In genomic region chr11:102216886-102217240, GRCm38 (mm10) we compare ENCODE assay signal across 8 mouse cellular contexts. TPM values are rescaled to one million over a fixed set of nuclear protein-coding genes. Genes with fewer than 3 reads are reported as not detected.
DNase-seq lines count a peak whose midpoint lies in the region; ATAC-seq and TF ChIP-seq lines count a peak whose summit lies in the region.

No protein-coding gene starts in this region.

- H3K4me3 ChIP-seq in midbrain, embryonic 14.5 days (replicated peaks; ENCODE audit: low read depth, low read length) = no peak overlapping the region
- H3K4me3 ChIP-seq in midbrain, postnatal 0 days (ENCODE audit: low read depth, low read length) = no peak overlapping the region
- peak overlapping the region; percentile 51 for H3K4me3 ChIP-seq in intestine, embryonic 15.5 days (replicated peaks)
- peak overlapping the region; percentile 47 for H3K4me3 ChIP-seq in stomach, embryonic 14.5 days (ENCODE audit: low read depth, low read length)
- no peak overlapping the region for H3K4me3 ChIP-seq in hindbrain, embryonic 14.5 days (replicated peaks; ENCODE audit: low read length)

- DNase-seq in heart, adult 11 months = peak; percentile 94
- no peak for DNase-seq in heart, postnatal 25 days (ENCODE audit: low spot score)
- DNase-seq in midbrain, embryonic 14.5 days = no peak
- DNase-seq in midbrain, postnatal 0 days (ENCODE audit: low spot score) = no peak
- no peak for DNase-seq in hindbrain, embryonic 14.5 days (ENCODE audit: low spot score)
- no peak for DNase-seq in urinary bladder, postnatal 25 days (ENCODE audit: low spot score)

- H3K36me3 ChIP-seq in midbrain, embryonic 14.5 days (ENCODE audit: control insufficient read depth, insufficient read depth, low read length) = peaks cover 31% of the 10 kb centered on the region
- peaks cover 12% of the 10 kb centered on the region for H3K36me3 ChIP-seq in midbrain, postnatal 0 days (ENCODE audit: insufficient read depth, low read length)
- H3K36me3 ChIP-seq in intestine, embryonic 15.5 days = no peaks in the 10 kb centered on the region
- H3K36me3 ChIP-seq in stomach, embryonic 14.5 days (ENCODE audit: control insufficient read depth, insufficient read depth, low read length) = no peaks in the 10 kb centered on the region
- peaks cover 20% of the 10 kb centered on the region for H3K36me3 ChIP-seq in hindbrain, embryonic 14.5 days (replicated peaks; ENCODE audit: control insufficient read depth, insufficient read depth)

- peaks cover 48% of the 10 kb centered on the region for H3K4me1 ChIP-seq in midbrain, embryonic 14.5 days (ENCODE audit: control insufficient read depth, insufficient read depth, low read length)
- H3K4me1 ChIP-seq in midbrain, postnatal 0 days (ENCODE audit: insufficient read depth, low read length) = peaks cover 28% of the 10 kb centered on the region; the same call in 1 of the 2 replicates
- H3K4me1 ChIP-seq in intestine, embryonic 15.5 days (replicated peaks) = peaks cover 80% of the 10 kb centered on the region
- peaks cover 76% of the 10 kb centered on the region for H3K4me1 ChIP-seq in stomach, embryonic 14.5 days (ENCODE audit: control insufficient read depth, insufficient read depth, low read length)
- peaks cover 41% of the 10 kb centered on the region for H3K4me1 ChIP-seq in hindbrain, embryonic 14.5 days (replicated peaks; ENCODE audit: control insufficient read depth, insufficient read depth, low read length)

- no peak for TF ChIP-seq CTCF in midbrain, postnatal 0 days (IDR thresholded peaks at IDR 0.05)

- no peak overlapping the region for H3K4me2 ChIP-seq in midbrain, embryonic 14.5 days (ENCODE audit: low read length)
- H3K4me2 ChIP-seq in midbrain, postnatal 0 days (ENCODE audit: low read depth, low read length, poor library complexity, severe bottlenecking) = no peak overlapping the region; the same call in 1 of the 2 replicates
- peak overlapping the region; percentile 95 for H3K4me2 ChIP-seq in intestine, embryonic 15.5 days (replicated peaks)
- H3K4me2 ChIP-seq in stomach, embryonic 14.5 days (replicated peaks; ENCODE audit: low read depth, low read length) = peak overlapping the region; percentile 97
- H3K4me2 ChIP-seq in hindbrain, embryonic 14.5 days (replicated peaks) = no peak overlapping the region

- ATAC-seq in midbrain, embryonic 14.5 days (ENCODE audit: low FRiP score, low TSS enrichment) = no peak
- no peak for ATAC-seq in midbrain, postnatal 0 days (ENCODE audit: low FRiP score)
- ATAC-seq in intestine, embryonic 15.5 days = no peak; the same call in 1 of the 2 replicates
- peak; percentile 4; the same call in 1 of the 2 replicates for ATAC-seq in stomach, embryonic 14.5 days (ENCODE audit: insufficient number of reproducible peaks, insufficient read depth, low FRiP score, low read depth)
- ATAC-seq in hindbrain, embryonic 14.5 days (ENCODE audit: low FRiP score) = no peak

- H3K27me3 ChIP-seq in midbrain, embryonic 14.5 days (ENCODE audit: control insufficient read depth, insufficient read depth, low read length) = no peaks in the 10 kb centered on the region
- no peaks in the 10 kb centered on the region for H3K27me3 ChIP-seq in midbrain, postnatal 0 days (ENCODE audit: insufficient read depth, low read length)
- H3K27me3 ChIP-seq in intestine, embryonic 15.5 days (replicated peaks) = no peaks in the 10 kb centered on the region
- no peaks in the 10 kb centered on the region for H3K27me3 ChIP-seq in stomach, embryonic 14.5 days (ENCODE audit: control insufficient read depth, insufficient read depth, low read length)
- H3K27me3 ChIP-seq in hindbrain, embryonic 14.5 days (ENCODE audit: control insufficient read depth, insufficient read depth, low read length) = no peaks in the 10 kb centered on the region

- 0 out of 2 replicates have a peak overlapping the region, but pooled peaks have one; percentile 9 for H3K9ac ChIP-seq in midbrain, embryonic 14.5 days (replicated peaks; ENCODE audit: low read length)
- H3K9ac ChIP-seq in midbrain, postnatal 0 days (replicated peaks; ENCODE audit: low read length, poor library complexity, severe bottlenecking) = no peak overlapping the region
- peak overlapping the region; percentile 22; the same call in 1 of the 2 replicates for H3K9ac ChIP-seq in intestine, embryonic 15.5 days
- no peak overlapping the region for H3K9ac ChIP-seq in stomach, embryonic 14.5 days (replicated peaks; ENCODE audit: low read depth, low read length)
- no peak overlapping the region for H3K9ac ChIP-seq in hindbrain, embryonic 14.5 days

- H3K27ac ChIP-seq in midbrain, embryonic 14.5 days (replicated peaks; ENCODE audit: low read depth, low read length) = no peak overlapping the region
- H3K27ac ChIP-seq in midbrain, postnatal 0 days (ENCODE audit: low read depth, low read length) = no peak overlapping the region; the same call in 1 of the 2 replicates
- peak overlapping the region; percentile 92 for H3K27ac ChIP-seq in intestine, embryonic 15.5 days
- peak overlapping the region; percentile 94 for H3K27ac ChIP-seq in stomach, embryonic 14.5 days (ENCODE audit: low read length)
- H3K27ac ChIP-seq in hindbrain, embryonic 14.5 days = no peak overlapping the region

- intact Hi-C loops in heart, postnatal 25 days (cut with DNase I) = loop anchor here (5.0 kb wide), 1 partner anchor 215 kb away; the partner anchor contains the start of gene Grn

- no peaks in the 10 kb centered on the region for H3K9me3 ChIP-seq in midbrain, embryonic 14.5 days (ENCODE audit: control insufficient read depth, low read length)
- H3K9me3 ChIP-seq in midbrain, postnatal 0 days (ENCODE audit: low read length) = no peaks in the 10 kb centered on the region
- H3K9me3 ChIP-seq in intestine, embryonic 15.5 days = no peaks in the 10 kb centered on the region
- no peaks in the 10 kb centered on the region for H3K9me3 ChIP-seq in stomach, embryonic 14.5 days (ENCODE audit: control insufficient read depth, low read depth, low read length)
- H3K9me3 ChIP-seq in hindbrain, embryonic 14.5 days (ENCODE audit: control insufficient read depth, low read length) = no peaks in the 10 kb centered on the region

- 62% methylated on average over 5 of the region's 5 CpGs for WGBS in midbrain, embryonic 14.5 days
- 56% methylated on average over 5 of the region's 5 CpGs for WGBS in midbrain, postnatal 0 days
- WGBS in intestine, embryonic 15.5 days = 33% methylated on average over 5 of the region's 5 CpGs
- 17% methylated on average over 5 of the region's 5 CpGs for WGBS in stomach, embryonic 14.5 days
- 54% methylated on average over 5 of the region's 5 CpGs for WGBS in hindbrain, embryonic 14.5 days

RNA-seq across cellular contexts. Expression of gene Hdac5, which starts 13.1 kb away (rescaled TPM):
- total RNA-seq in heart, postnatal 25 days (2021) = 100 to 1,000 TPM; 129 to 136 TPM
- polyA plus RNA-seq in midbrain, embryonic 14.5 days (2014; fragmentation: Nextera tagmentation; extraction: Ambion mirVana) = 54.4 and 56.6 TPM in 2 replicates
- total RNA-seq in midbrain, postnatal 0 days (2014; rRNA removed) = 183 and 263 TPM in 2 replicates
- 61.9 and 65.9 TPM in 2 replicates for polyA plus RNA-seq in midbrain, postnatal 0 days (2015; fragmentation: Nextera tagmentation; extraction: Ambion mirVana)
- 54.3 and 62.8 TPM in 2 replicates for polyA plus RNA-seq in intestine, embryonic 15.5 days (2015; fragmentation: Nextera tagmentation; extraction: Ambion mirVana)
- polyA plus RNA-seq in stomach, embryonic 14.5 days (2014; fragmentation: Nextera tagmentation; extraction: Ambion mirVana) = 41.5 and 46.4 TPM in 2 replicates
- polyA plus RNA-seq in hindbrain, embryonic 14.5 days (2014; fragmentation: Nextera tagmentation; extraction: Ambion mirVana) = 40.7 and 50.8 TPM in 2 replicates

RNA-seq across cellular contexts. Expression of gene G6pc3, which starts 27.4 kb away (rescaled TPM):
- total RNA-seq in heart, postnatal 25 days (2021) = 10 to 100 TPM; 40.3 to 41.8 TPM
- 31.6 and 43.7 TPM in 2 replicates for polyA plus RNA-seq in midbrain, embryonic 14.5 days (2014; fragmentation: Nextera tagmentation; extraction: Ambion mirVana)
- total RNA-seq in midbrain, postnatal 0 days (2014; rRNA removed) = 43.1 and 68.5 TPM in 2 replicates
- 42.0 and 48.7 TPM in 2 replicates for polyA plus RNA-seq in midbrain, postnatal 0 days (2015; fragmentation: Nextera tagmentation; extraction: Ambion mirVana)
- 31.1 and 33.9 TPM in 2 replicates for polyA plus RNA-seq in intestine, embryonic 15.5 days (2015; fragmentation: Nextera tagmentation; extraction: Ambion mirVana)
- 34.4 and 36.6 TPM in 2 replicates for polyA plus RNA-seq in stomach, embryonic 14.5 days (2014; fragmentation: Nextera tagmentation; extraction: Ambion mirVana)
- 39.9 and 42.3 TPM in 2 replicates for polyA plus RNA-seq in hindbrain, embryonic 14.5 days (2014; fragmentation: Nextera tagmentation; extraction: Ambion mirVana)

RNA-seq across cellular contexts. Expression of gene Lsm12, which starts 31.8 kb away (rescaled TPM):
- 10 to 100 TPM; 46.6 to 51.5 TPM for total RNA-seq in heart, postnatal 25 days (2021)
- 76.0 and 80.9 TPM in 2 replicates for polyA plus RNA-seq in midbrain, embryonic 14.5 days (2014; fragmentation: Nextera tagmentation; extraction: Ambion mirVana)
- 77.7 and 86.2 TPM in 2 replicates for total RNA-seq in midbrain, postnatal 0 days (2014; rRNA removed)
- polyA plus RNA-seq in midbrain, postnatal 0 days (2015; fragmentation: Nextera tagmentation; extraction: Ambion mirVana) = 130 and 147 TPM in 2 replicates
- 118 and 140 TPM in 2 replicates for polyA plus RNA-seq in intestine, embryonic 15.5 days (2015; fragmentation: Nextera tagmentation; extraction: Ambion mirVana)
- 88.2 and 88.5 TPM in 2 replicates for polyA plus RNA-seq in stomach, embryonic 14.5 days (2014; fragmentation: Nextera tagmentation; extraction: Ambion mirVana)
- polyA plus RNA-seq in hindbrain, embryonic 14.5 days (2014; fragmentation: Nextera tagmentation; extraction: Ambion mirVana) = 78.6 and 81.9 TPM in 2 replicates

RNA-seq across cellular contexts. Expression of gene BC030867, which starts 31.8 kb away (rescaled TPM):
- total RNA-seq in heart, postnatal 25 days (2021) = under 1 TPM; 0.10 to 0.39 TPM
- polyA plus RNA-seq in midbrain, embryonic 14.5 days (2014; fragmentation: Nextera tagmentation; extraction: Ambion mirVana) = 2.6 and 3.0 TPM in 2 replicates
- total RNA-seq in midbrain, postnatal 0 days (2014; rRNA removed) = 2.1 TPM in 2 replicates
- 0.53 and 0.60 TPM in 2 replicates for polyA plus RNA-seq in midbrain, postnatal 0 days (2015; fragmentation: Nextera tagmentation; extraction: Ambion mirVana)
- polyA plus RNA-seq in intestine, embryonic 15.5 days (2015; fragmentation: Nextera tagmentation; extraction: Ambion mirVana) = 13.1 and 13.5 TPM in 2 replicates
- 11.4 and 11.8 TPM in 2 replicates for polyA plus RNA-seq in stomach, embryonic 14.5 days (2014; fragmentation: Nextera tagmentation; extraction: Ambion mirVana)
- 1.8 and 2.9 TPM in 2 replicates for polyA plus RNA-seq in hindbrain, embryonic 14.5 days (2014; fragmentation: Nextera tagmentation; extraction: Ambion mirVana)

RNA-seq across cellular contexts. Expression of gene Asb16, which starts 51.7 kb away (rescaled TPM):
- total RNA-seq in heart, postnatal 25 days (2021) = under 1 TPM; 0.61 to 0.68 TPM
- 0.12 TPM in 1 of 2 replicates, not detected in the other for polyA plus RNA-seq in midbrain, embryonic 14.5 days (2014; fragmentation: Nextera tagmentation; extraction: Ambion mirVana)
- 2.3 and 2.5 TPM in 2 replicates for total RNA-seq in midbrain, postnatal 0 days (2014; rRNA removed)
- polyA plus RNA-seq in midbrain, postnatal 0 days (2015; fragmentation: Nextera tagmentation; extraction: Ambion mirVana) = 0.28 and 0.32 TPM in 2 replicates
- polyA plus RNA-seq in intestine, embryonic 15.5 days (2015; fragmentation: Nextera tagmentation; extraction: Ambion mirVana) = 0.08 TPM in 1 of 2 replicates, not detected in the other
- not detected in 2 replicates for polyA plus RNA-seq in stomach, embryonic 14.5 days (2014; fragmentation: Nextera tagmentation; extraction: Ambion mirVana)
- 0.07 and 0.18 TPM in 2 replicates for polyA plus RNA-seq in hindbrain, embryonic 14.5 days (2014; fragmentation: Nextera tagmentation; extraction: Ambion mirVana)

Comparison
In these comparisons a context has a peak if more than half of its experiments do, and no peak if none do; other contexts are left out.
1. H3K9ac ChIP-seq: peak in midbrain, embryonic 14.5 days (single experiment) and intestine, embryonic 15.5 days (single experiment); none in midbrain, postnatal 0 days (single experiment), stomach, embryonic 14.5 days (single experiment) and hindbrain, embryonic 14.5 days (single experiment).
2. H3K27ac ChIP-seq: peak in intestine, embryonic 15.5 days (single experiment) and stomach, embryonic 14.5 days (single experiment); none in midbrain, embryonic 14.5 days (single experiment), midbrain, postnatal 0 days (single experiment) and hindbrain, embryonic 14.5 days (single experiment).
3. H3K4me2 ChIP-seq: peak in intestine, embryonic 15.5 days (single experiment) and stomach, embryonic 14.5 days (single experiment); none in midbrain, embryonic 14.5 days (single experiment), midbrain, postnatal 0 days (single experiment) and hindbrain, embryonic 14.5 days (single experiment).
4. H3K4me3 ChIP-seq: peak in intestine, embryonic 15.5 days (single experiment) and stomach, embryonic 14.5 days (single experiment); none in midbrain, embryonic 14.5 days (single experiment), midbrain, postnatal 0 days (single experiment) and hindbrain, embryonic 14.5 days (single experiment).